Mouse (Mus musculus): ENCODE data around the gene Nptxr.

DNA sequence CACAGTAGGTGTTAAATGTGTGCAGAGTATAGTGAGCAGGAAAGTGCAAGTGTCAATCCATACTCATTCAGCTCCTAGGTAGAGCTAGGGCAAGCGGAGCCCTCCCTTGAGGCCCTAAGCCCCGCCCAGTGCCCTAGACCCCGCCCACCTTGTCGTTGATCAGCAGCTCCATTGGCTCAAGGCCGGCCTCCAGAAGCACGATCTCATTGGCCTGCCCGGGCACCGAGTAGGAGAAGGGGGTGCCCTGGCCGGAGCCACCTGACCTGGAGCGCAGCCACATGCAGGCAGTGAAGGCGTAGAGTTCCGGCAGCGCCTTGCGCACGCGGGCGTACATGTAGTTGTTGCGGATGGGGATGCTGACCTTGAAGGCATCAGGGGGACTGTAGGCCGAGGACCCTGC lies 12.1 kb downstream of the Nptxr start:
- TF ChIP-seq CTCF (IDR thresholded peaks at IDR 0.05; ENCODE audit: insufficient read depth, low read depth, low read length) (no peak), POLR2A (IDR thresholded peaks at IDR 0.05; ENCODE audit: insufficient read depth, low read depth, low read length) (no peak)

Data from olfactory bulb, adult 2 months (tissue).